Mouse (Mus musculus) hindbrain, embryonic 16.5 days (tissue): Measurements from ENCODE around the gene Tent5c. TPM values are rescaled to one million over a fixed set of nuclear protein-coding genes. Genes with fewer than 3 reads are reported as not detected.

Source experiments
- ATAC-seq: fragments of 200-750 bp; cut with Nextera tagmentation; 2 replicates; pipeline ENCODE4 v1.8.0; 2017; ENCODE audit warnings: moderate TSS enrichment, moderate library complexity
- H3K27ac ChIP-seq: fragments of 300-500 bp; sonication (generic); 2 replicates; pipeline ENCODE4 v1.5.1; 2014; ENCODE audit warnings: low read depth, mild to moderate bottlenecking, control low read depth, low read length, moderate library complexity
- H3K27me3 ChIP-seq: fragments of 300-500 bp; sonication (generic); replicated peaks from 2 replicates; pipeline ENCODE4 v1.6.1; 2014; ENCODE audit warnings: low read length; ENCODE audit not compliant: control insufficient read depth, insufficient read depth
- H3K36me3 ChIP-seq: fragments of 300-500 bp; sonication (generic); 2 replicates; pipeline ENCODE4 v1.6.1; 2014; ENCODE audit warnings: mild to moderate bottlenecking, low read length, moderate library complexity, mixed read lengths; ENCODE audit not compliant: control insufficient read depth, insufficient read depth
- H3K4me1 ChIP-seq: fragments of 300-500 bp; sonication (generic); 2 replicates; pipeline ENCODE4 v1.6.1; 2014; ENCODE audit warnings: low read depth, low read length; ENCODE audit not compliant: control insufficient read depth, insufficient read depth
- H3K4me2 ChIP-seq: fragments of 300-500 bp; sonication (generic); 2 replicates; pipeline ENCODE4 v1.6.1; 2014; ENCODE audit warnings: mild to moderate bottlenecking, low read length, control low read depth, moderate library complexity
- H3K4me3 ChIP-seq: fragments of 300-500 bp; sonication (generic); 2 replicates; pipeline ENCODE4 v1.5.1; 2014; ENCODE audit warnings: mild to moderate bottlenecking, low read length, control low read depth, moderate library complexity
- H3K9ac ChIP-seq: fragments of 300-500 bp; sonication (generic); 2 replicates; pipeline ENCODE4 v1.6.1; 2014; ENCODE audit warnings: low read depth, mild to moderate bottlenecking, control low read depth, low read length, moderate library complexity
- H3K9me3 ChIP-seq: fragments of 300-500 bp; sonication (generic); 2 replicates; pipeline ENCODE4 v1.6.1; 2014; ENCODE audit warnings: mild to moderate bottlenecking, low read length, moderate library complexity; ENCODE audit not compliant: control insufficient read depth
- WGBS: fragments of 180-500 bp; shearing (Covaris S2); extraction: QIAGEN DNeasy Blood & Tissue Kit; methylation state at CpG from one replicate; pipeline ENCODE4 v1.1.7; 2014; 5-methylcytosine and 5-hydroxymethylcytosine counted together
- polyA plus RNA-seq: library from polyadenylated mRNA; unstranded; fragments of >200 nt; fragmentation: Nextera tagmentation; extraction: Ambion mirVana; gene quantifications from 2 replicates; pipeline ENCODE4 v1.2.1, GENCODE M21; 2015

Gene Tent5c
- polyA plus RNA-seq, 1 experiment from 2014 or later, result 3.3 TPM

- no peak overlapping the region for H3K4me2 ChIP-seq
- no peaks in the 10 kb centered on the region for H3K9me3 ChIP-seq
- H3K4me3 ChIP-seq, result no peak overlapping the region
- H3K27me3 ChIP-seq, result no peaks in the 10 kb centered on the region
- H3K36me3 ChIP-seq, result no peaks in the 10 kb centered on the region
- WGBS, result 82% methylated on average over 4 of the region's 4 CpGs
- no peak for ATAC-seq
- no peak overlapping the region for H3K9ac ChIP-seq
- H3K4me1 ChIP-seq, result no peaks in the 10 kb centered on the region
- H3K27ac ChIP-seq, result no peak overlapping the region
Measured at GRCm38 (mm10) chr3:100431705-100432104, 57.4 kb downstream of the Tent5c start.

DNA sequence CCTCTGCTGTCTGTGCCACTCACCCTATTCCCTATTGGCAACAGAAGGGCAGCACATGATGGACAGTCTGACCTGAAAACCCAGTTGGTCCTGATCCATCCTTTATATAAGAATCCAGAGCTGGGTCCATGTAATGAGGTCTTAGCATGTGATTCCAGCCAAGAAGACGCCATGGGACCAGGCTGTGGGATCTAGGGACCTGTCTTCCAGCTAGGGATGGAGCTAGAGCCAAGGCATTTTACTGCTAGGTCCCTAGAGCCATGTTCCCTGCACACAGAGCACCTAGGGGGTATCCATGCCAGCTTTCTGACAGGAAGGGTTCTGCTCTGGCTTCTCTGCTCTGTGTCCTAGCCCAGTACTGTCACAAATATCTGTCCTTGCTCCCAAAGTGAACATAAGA, 58.4 kb downstream of the Tent5c start:
- Histone ChIP-seq H3K4me2 (no peak overlapping the region), H3K9me3 (no peaks in the 10 kb centered on the region), H3K4me1 (no peaks in the 10 kb centered on the region), H3K27me3 (no peaks in the 10 kb centered on the region), H3K4me3 (no peak overlapping the region), H3K27ac (no peak overlapping the region), H3K9ac (no peak overlapping the region), H3K36me3 (no peaks in the 10 kb centered on the region)
- no peak for ATAC-seq
- 80% methylated on average over 1 of the region's 1 CpGs for WGBS

- Histone ChIP-seq H3K27ac (no peak overlapping the region), H3K4me2 (no peak overlapping the region), H3K9me3 (no peaks in the 10 kb centered on the region), H3K27me3 (no peaks in the 10 kb centered on the region), H3K36me3 (no peaks in the 10 kb centered on the region), H3K4me1 (no peaks in the 10 kb centered on the region), H3K9ac (no peak overlapping the region), H3K4me3 (no peak overlapping the region)
- 91% methylated on average over 5 of the region's 5 CpGs for WGBS
- ATAC-seq, result no peak
Measured at GRCm38 (mm10) chr3:100430101-100430500, 59.0 kb downstream of the Tent5c start.

DNA sequence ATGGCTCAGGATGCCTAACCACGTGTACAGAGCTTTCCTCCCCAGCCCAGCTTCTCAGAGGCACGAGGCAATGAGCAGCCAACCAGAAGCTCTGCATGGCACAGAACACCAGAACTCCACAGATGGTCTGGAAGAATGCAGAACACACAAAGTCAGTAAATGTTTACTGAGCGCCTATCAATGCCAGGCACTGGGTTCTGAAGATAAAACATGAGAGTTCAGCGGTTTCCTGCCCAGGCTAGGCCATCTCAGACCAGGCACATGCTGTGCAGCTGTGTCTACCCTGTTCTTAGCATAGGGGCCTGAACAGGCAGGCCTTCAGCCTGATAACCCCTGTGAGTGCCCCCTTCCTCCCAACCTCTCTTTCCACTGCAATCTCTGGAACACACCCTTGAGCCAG, 59.5 kb downstream of the Tent5c start:
- Histone ChIP-seq H3K4me3 (no peak overlapping the region), H3K9me3 (no peaks in the 10 kb centered on the region), H3K4me2 (no peak overlapping the region), H3K27me3 (no peaks in the 10 kb centered on the region), H3K27ac (no peak overlapping the region), H3K4me1 (no peaks in the 10 kb centered on the region), H3K9ac (no peak overlapping the region), H3K36me3 (no peaks in the 10 kb centered on the region)
- ATAC-seq, result no peak
- WGBS, result 82% methylated on average over 4 of the region's 4 CpGs

- Histone ChIP-seq H3K27ac (no peak overlapping the region), H3K4me1 (no peaks in the 10 kb centered on the region), H3K27me3 (no peaks in the 10 kb centered on the region), H3K4me3 (no peak overlapping the region), H3K9me3 (no peaks in the 10 kb centered on the region), H3K36me3 (no peaks in the 10 kb centered on the region), H3K4me2 (no peak overlapping the region), H3K9ac (no peak overlapping the region)
- WGBS, result 75% methylated on average over 6 of the region's 6 CpGs
- no peak for ATAC-seq
Measured at GRCm38 (mm10) chr3:100427548-100427947, 61.6 kb downstream of the Tent5c start.

GRCm38 (mm10) chr3:100422392-100423167, 66.5 kb downstream of the Tent5c start:
- Histone ChIP-seq H3K9ac (no peak overlapping the region), H3K9me3 (no peaks in the 10 kb centered on the region), H3K4me2 (no peak overlapping the region), H3K27me3 (no peaks in the 10 kb centered on the region), H3K4me1 (peaks cover 2% of the 10 kb centered on the region; the same call in 1 of the 2 replicates), H3K27ac (no peak overlapping the region), H3K4me3 (no peak overlapping the region), H3K36me3 (no peaks in the 10 kb centered on the region)
- WGBS, result 65% methylated on average over 10 of the region's 10 CpGs
- no peak for ATAC-seq

GRCm38 (mm10) chr3:100421354-100421753, 67.8 kb downstream of the Tent5c start:
- H3K27ac ChIP-seq, result no peak overlapping the region
- no peaks in the 10 kb centered on the region for H3K36me3 ChIP-seq
- no peak overlapping the region for H3K4me3 ChIP-seq
- peaks cover 6% of the 10 kb centered on the region; the same call in 1 of the 2 replicates for H3K4me1 ChIP-seq
- H3K9me3 ChIP-seq, result no peaks in the 10 kb centered on the region
- no peak overlapping the region for H3K4me2 ChIP-seq
- ATAC-seq, result no peak
- H3K27me3 ChIP-seq, result no peaks in the 10 kb centered on the region
- 89% methylated on average over 6 of the region's 6 CpGs for WGBS
- H3K9ac ChIP-seq, result no peak overlapping the region

DNA sequence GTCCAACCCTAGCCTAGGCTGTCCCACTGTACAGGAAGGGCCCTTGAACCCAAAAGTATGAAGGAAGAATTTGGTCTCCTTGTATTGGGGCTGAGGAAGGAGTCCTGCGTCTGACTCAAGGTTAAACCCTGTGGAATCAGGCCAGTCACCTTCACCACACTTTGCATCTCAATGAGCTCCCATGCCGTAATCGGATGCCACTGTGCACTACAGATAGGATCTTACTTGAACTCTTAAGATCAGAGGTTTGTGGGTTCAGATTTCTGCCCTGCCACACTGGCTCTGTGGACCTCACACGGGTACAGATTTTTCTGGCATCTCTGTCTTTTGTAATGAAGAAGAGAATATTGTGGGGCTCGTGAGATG, 68.5 kb downstream of the Tent5c start:
- Histone ChIP-seq H3K4me1 (peaks cover 6% of the 10 kb centered on the region; the same call in 1 of the 2 replicates), H3K27me3 (no peaks in the 10 kb centered on the region), H3K4me2 (no peak overlapping the region), H3K27ac (no peak overlapping the region), H3K4me3 (no peak overlapping the region), H3K9me3 (no peaks in the 10 kb centered on the region), H3K9ac (no peak overlapping the region), H3K36me3 (no peaks in the 10 kb centered on the region)
- ATAC-seq, result no peak
- 67% methylated on average over 5 of the region's 5 CpGs for WGBS

- H3K9ac ChIP-seq, result no peak overlapping the region
- ATAC-seq, result no peak
- peaks cover 6% of the 10 kb centered on the region; the same call in 1 of the 2 replicates for H3K4me1 ChIP-seq
- no peak overlapping the region for H3K4me3 ChIP-seq
- no peaks in the 10 kb centered on the region for H3K9me3 ChIP-seq
- H3K4me2 ChIP-seq, result no peak overlapping the region
- H3K36me3 ChIP-seq, result no peaks in the 10 kb centered on the region
- no peaks in the 10 kb centered on the region for H3K27me3 ChIP-seq
- 75% methylated on average over 10 of the region's 10 CpGs for WGBS
- H3K27ac ChIP-seq, result no peak overlapping the region
Measured at GRCm38 (mm10) chr3:100419962-100420690, 69.0 kb downstream of the Tent5c start.
